Mouse (Mus musculus): ENCODE results near the gene Slc39a1.

Slc39a1 gene

GRCm38 (mm10) chr3:90294651-90295050, 46.7 kb downstream of the Slc39a1 start:
- no peak for DNase-seq (ENCODE audit: low spot score)
